Mouse (Mus musculus) fibroblast of lung, adult 2 months (primary cell): ENCODE results near the gene Gbp2b.
"Not testable (repeated sequence)": the region's sequence is repeated elsewhere in the genome, so short reads cannot be mapped to it uniquely, and the experiment has no call there.

ENCODE experiments used
- DNase-seq: peaks from one replicate; pipeline ENCODE4 v3.0.0-alpha.2; 2011; ENCODE audit warnings: low read depth

The Gbp2b gene

DNA sequence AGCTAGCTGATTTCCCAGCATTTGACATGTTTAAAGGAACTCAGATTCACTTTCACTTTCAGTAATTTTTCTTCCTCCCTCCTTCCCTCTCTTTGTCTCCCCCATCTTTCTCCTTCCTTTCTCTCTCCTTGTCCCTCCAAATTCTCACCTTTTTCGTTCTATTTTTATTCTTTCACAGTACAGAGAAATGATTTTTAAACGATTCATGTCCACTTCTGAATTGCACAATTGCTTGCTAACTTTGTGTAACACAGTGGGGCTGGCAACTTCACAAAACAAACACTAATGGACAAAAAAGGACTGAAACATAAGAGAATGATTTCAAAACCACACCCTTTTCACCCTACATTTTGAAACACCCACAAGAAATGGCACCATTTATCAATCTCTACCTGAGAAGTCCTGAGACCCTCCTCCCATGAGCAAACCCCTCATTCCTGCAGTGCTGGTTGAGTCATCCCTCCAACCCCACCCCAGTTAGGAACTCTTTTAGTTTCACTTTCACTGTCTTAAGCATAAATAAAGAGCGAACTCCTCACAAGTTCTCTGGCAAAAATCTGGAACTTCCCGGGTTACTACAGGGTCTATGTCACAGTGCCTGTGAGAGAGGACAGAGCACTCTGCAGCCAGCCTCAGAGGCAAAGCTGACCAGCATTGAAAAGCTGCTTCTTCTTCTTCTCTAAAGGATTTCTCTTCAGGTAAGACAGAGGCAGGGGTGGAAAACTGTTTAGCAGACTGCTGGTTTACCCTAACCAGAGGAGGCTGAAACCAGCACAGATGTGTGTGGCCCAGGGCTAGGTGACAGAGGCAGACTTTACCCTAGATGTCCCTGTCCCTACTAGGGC, 25.7 kb downstream of the Gbp2b start, which contains the start of gene Gbp2:
TSS of gene Gbp2 (plus strand) at position 492 of the 845 bp plus-strand sequence.
- DNase-seq, result peak; percentile 61

DNA sequence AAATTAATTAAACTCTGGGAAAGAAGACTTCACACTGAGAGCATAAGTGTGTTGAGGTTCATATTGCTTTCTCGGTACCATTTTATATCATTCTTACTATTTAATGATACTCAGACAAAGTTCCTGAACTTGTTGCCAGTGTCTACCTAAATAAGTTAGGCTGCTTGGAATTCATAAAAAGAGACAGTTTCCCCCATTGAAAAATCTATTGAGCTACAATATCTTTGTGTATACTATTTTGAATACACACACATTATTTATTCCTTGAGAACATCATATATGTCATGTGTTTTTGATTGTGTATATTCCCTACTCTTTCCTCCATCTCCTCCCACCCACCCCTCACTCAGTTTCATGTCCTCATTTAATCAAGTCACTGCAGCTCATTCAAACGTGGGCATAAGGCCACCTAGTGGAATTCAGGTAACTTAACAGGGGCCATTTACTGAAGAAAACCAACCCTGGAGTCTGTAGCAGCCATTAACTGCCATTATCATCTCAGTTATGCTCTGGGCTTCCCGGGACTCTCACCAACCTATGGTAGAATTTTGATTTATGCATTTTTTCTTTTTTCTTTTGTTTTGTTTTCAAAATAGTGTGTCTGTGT, 26.4 kb downstream of the Gbp2b start:
- DNase-seq, result peak; percentile 14

- no peak for DNase-seq
These were observed 35.7 kb downstream of the Gbp2b start for GRCm38 (mm10) chr3:142630385-142630784.

- peak; percentile 15 for DNase-seq
These were observed 45.6 kb downstream of the Gbp2b start for GRCm38 (mm10) chr3:142640201-142640600.

- peak; percentile 73 for DNase-seq
These were observed 51.3 kb downstream of the Gbp2b start for GRCm38 (mm10) chr3:142645949-142646348.

- not testable (repeated sequence) for DNase-seq
These were observed 53.2 kb downstream of the Gbp2b start for GRCm38 (mm10) chr3:142647836-142648235.

DNA sequence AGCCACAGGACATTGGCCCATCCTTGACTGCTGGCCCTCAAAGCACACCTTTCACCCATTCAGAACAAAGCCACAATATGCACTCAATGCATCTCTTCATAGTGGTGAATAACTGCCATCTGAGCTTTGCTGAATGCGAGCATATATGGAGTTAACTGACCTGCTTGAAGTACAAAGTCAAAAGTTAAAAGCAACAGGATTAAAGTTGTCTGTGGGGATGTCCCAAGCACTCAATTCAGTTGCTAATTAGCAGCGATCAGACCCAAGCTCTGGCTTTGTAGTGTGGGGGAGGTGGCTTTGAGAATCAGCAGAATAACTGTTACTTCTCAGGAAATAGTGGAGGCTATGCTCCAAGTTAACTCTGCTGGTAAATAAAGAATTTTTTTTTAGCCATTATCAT, 55.6 kb downstream of the Gbp2b start:
- DNase-seq, result no peak

GRCm38 (mm10) chr3:142664723-142665122, 70.1 kb downstream of the Gbp2b start:
- DNase-seq, result no peak
